Mouse (Mus musculus) spleen, adult 2 months (tissue): ENCODE measurements around the gene Tmem63b. TPM values are rescaled to one million over a fixed set of nuclear protein-coding genes. Genes with fewer than 3 reads are reported as not detected.
"Not testable (repeated sequence)": the region's sequence is repeated elsewhere in the genome, so short reads cannot be mapped to it uniquely, and the experiment has no call there.

Experiments
- DNase-seq, 2 experiments: peaks; one replicate each; pipeline versions ENCODE4 v3.0.0 to v3.0.0-alpha.2; 2012 to 2021; ENCODE audit warnings: low spot score in 2 of 2, low read depth in 1 of 2
- H3K27ac ChIP-seq: fragments of 200-500 bp; 2 replicates; pipeline ENCODE4 v1.5.1; 2012; ENCODE audit warnings: low read length, inconsistent platforms; ENCODE audit not compliant: insufficient read depth
- H3K27me3 ChIP-seq: fragments of 200-500 bp; 2 replicates; pipeline ENCODE4 v1.6.1; 2012; ENCODE audit warnings: mild to moderate bottlenecking, moderate library complexity, low read length, inconsistent platforms; ENCODE audit not compliant: control insufficient read depth, insufficient read depth
- H3K36me3 ChIP-seq: fragments of 200-500 bp; 2 replicates; pipeline ENCODE4 v1.6.1; 2012; ENCODE audit warnings: mild to moderate bottlenecking, low read length, inconsistent platforms; ENCODE audit not compliant: control insufficient read depth, insufficient read depth
- H3K4me1 ChIP-seq: fragments of 200-500 bp; 2 replicates; pipeline ENCODE4 v1.6.1; 2011; ENCODE audit warnings: inconsistent platforms; ENCODE audit not compliant: control insufficient read depth, insufficient read depth, insufficient read length
- H3K4me3 ChIP-seq: fragments of 200-500 bp; 2 replicates; pipeline ENCODE4 v1.5.1; 2011; ENCODE audit warnings: mild to moderate bottlenecking, inconsistent platforms; ENCODE audit not compliant: insufficient read depth, insufficient read length; ENCODE audit errors: extremely low read depth
- CTCF ChIP-seq: fragments of 200-500 bp; IDR thresholded peaks from 2 replicates; pipeline ENCODE4 v1.5.1; 2011; ENCODE audit warnings: mild to moderate bottlenecking, inconsistent platforms; ENCODE audit not compliant: insufficient read depth, insufficient read length, insufficient replicate concordance; ENCODE audit errors: extremely low read depth
- POLR2A ChIP-seq: fragments of 200-500 bp; IDR thresholded peaks from 2 replicates; pipeline ENCODE4 v1.6.1; 2011; ENCODE audit warnings: low read depth, low read length, inconsistent platforms
- WGBS: fragments of 180-500 bp; shearing (Covaris S2); methylation state at CpG from one replicate; pipeline ENCODE4 v1.1.7; 2018; 5-methylcytosine and 5-hydroxymethylcytosine counted together
- polyA plus RNA-seq: library from polyadenylated mRNA; depleted of rRNA; stranded (reverse); fragments of >200 nt; gene quantifications from 2 replicates; pipeline ENCODE4 v1.2.3, GENCODE M21; 2012

Tmem63b gene
- polyA plus RNA-seq, 1 experiment = 27.4 TPM

DNA sequence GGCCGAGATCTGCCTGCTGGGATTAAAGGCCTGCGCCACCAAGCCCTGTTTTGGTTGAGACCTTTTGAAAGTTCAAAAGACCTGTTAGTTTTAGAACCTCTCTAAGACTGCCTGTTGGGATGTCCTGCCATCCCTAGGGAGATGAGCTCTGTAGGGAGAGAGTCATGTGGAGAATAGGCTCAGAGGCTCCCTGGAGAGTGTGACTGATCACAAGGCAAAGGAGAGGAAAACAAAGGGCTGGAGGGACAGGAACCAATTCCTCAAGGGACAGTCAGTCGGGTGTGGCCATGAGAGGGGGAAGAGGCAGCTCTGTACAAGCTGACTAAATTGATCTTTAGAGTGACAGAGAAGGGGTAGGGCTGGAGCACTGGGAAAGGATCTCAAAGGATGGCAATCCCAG lies 58.5 kb downstream of the Tmem63b start:
- H3K4me3 ChIP-seq = no peak overlapping the region
- H3K27ac ChIP-seq = no peak overlapping the region
- H3K4me1 ChIP-seq = peaks cover 7% of the 10 kb centered on the region; the same call in 1 of the 2 replicates
- H3K27me3 ChIP-seq = no peaks in the 10 kb centered on the region
- TF ChIP-seq POLR2A = no peak
- TF ChIP-seq CTCF = no peak
- no peak for DNase-seq
- no peaks in the 10 kb centered on the region for H3K36me3 ChIP-seq
- WGBS = 39% methylated on average over 3 of the region's 3 CpGs

DNA sequence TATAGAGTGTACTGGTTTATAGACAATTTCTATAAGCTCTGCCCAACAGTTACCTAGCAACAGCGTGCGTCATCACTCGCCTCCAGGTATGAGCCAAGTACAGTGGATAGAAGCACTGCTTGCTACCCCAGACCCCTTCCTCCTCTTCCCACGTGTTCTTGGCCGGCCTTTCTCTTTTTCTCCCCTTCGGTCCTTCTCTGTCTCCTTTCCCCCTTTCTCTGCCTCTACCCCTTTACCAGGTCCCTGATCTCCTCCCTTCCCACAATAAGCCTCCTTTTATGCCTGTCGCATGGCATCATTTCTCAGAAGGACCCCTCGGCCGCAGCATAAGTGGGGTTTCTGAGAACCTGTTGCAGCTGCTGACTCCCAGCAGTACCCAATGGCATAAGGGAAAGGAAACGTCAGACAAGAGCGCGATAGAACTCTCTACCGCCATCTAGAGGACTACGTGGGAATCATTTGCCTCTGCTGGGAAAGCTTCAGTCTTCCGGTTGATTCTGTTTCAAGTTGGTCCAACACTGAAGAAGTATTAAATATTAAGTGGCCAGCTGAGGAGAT lies 60.0 kb downstream of the Tmem63b start:
- DNase-seq = peak; percentile 56 to 73

DNA sequence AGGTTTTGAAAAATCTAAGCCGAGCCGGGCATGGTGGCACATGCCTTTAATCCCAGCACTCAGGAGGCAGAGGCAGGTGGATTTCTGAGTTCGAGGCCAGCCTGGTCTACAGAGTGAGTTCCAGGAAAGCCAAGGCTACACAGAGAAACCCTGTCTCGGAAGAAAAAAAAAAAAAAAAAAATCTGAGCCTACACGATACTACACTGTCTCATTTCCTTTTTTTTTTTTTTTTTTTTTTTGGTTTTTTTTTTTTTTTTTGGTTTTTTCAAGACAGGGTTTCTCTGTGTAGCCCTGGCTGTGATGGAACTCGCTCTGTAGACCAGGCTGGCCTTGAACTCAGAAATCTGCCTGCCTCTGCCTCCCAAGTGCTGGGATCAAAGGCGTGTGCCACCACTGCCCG lies 63.3 kb downstream of the Tmem63b start:
- 68% methylated on average over 8 of the region's 8 CpGs for WGBS
- H3K4me3 ChIP-seq, H3K36me3 ChIP-seq, H3K27ac ChIP-seq, H3K27me3 ChIP-seq, H3K4me1 ChIP-seq, DNase-seq: not testable (repeated sequence)

More for the DNA sequence above, 60.0 kb downstream of the Tmem63b start:
- peaks cover 7% of the 10 kb centered on the region; the same call in 1 of the 2 replicates for H3K4me1 ChIP-seq
- 22% methylated on average over 15 of the region's 15 CpGs for WGBS
- H3K27me3 ChIP-seq = no peaks in the 10 kb centered on the region
- no peak overlapping the region for H3K27ac ChIP-seq
- TF ChIP-seq CTCF (peak; percentile 64; the same call in 1 of the 2 replicates), POLR2A (no peak)
- H3K36me3 ChIP-seq = no peaks in the 10 kb centered on the region
- no peak overlapping the region for H3K4me3 ChIP-seq

DNA sequence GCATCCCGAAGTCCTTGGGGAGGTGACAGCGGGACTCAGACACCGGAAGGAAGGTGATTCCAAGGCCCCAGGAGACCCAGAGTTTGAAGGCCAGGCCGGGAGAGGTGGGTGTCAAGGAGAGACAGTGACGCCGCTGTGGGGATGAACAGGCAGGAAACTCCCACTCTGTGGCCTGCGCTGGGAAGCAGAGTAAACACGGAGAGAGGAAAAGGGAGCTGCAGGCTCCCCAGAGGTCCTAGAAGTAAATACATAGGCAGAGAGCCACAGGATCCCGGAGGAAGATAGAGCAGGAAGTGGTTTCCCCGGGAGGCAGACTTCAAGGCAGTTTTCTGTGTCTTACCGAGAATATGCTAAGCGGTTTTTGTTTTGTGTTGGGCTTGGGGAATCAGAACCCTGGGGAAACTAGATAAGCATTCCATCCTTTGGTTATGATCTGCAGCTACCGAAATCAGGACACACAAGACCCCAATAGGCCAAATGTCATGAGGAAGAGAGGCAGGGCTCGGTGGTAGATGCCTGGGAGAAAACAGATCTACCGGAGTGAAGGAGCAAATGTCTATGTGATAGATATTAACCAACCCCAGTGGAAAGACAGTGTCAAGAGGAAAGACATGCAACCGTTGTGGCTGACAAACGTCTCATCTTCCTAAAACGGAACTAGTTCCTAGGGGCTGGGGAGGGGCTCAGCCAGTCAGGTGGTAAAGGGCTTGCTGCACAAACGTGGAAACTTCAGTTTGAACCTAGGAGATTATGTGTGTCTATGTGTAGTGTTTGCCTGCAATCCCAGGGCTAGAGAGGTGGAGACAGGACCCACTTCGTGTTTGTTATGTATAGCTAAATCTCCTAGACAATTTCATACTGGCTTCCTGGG lies 67.1 kb downstream of the Tmem63b start:
- WGBS = 2% methylated on average over 20 of the region's 20 CpGs
- H3K4me1 ChIP-seq = peaks cover 3% of the 10 kb centered on the region; the same call in 1 of the 2 replicates
- TF ChIP-seq CTCF (no peak), POLR2A (no peak)
- no peaks in the 10 kb centered on the region for H3K27me3 ChIP-seq
- H3K4me3 ChIP-seq = peak overlapping the region; percentile 37; the same call in 1 of the 2 replicates
- H3K36me3 ChIP-seq = no peaks in the 10 kb centered on the region
- no peak for DNase-seq
- peak overlapping the region; percentile 62 for H3K27ac ChIP-seq

DNA sequence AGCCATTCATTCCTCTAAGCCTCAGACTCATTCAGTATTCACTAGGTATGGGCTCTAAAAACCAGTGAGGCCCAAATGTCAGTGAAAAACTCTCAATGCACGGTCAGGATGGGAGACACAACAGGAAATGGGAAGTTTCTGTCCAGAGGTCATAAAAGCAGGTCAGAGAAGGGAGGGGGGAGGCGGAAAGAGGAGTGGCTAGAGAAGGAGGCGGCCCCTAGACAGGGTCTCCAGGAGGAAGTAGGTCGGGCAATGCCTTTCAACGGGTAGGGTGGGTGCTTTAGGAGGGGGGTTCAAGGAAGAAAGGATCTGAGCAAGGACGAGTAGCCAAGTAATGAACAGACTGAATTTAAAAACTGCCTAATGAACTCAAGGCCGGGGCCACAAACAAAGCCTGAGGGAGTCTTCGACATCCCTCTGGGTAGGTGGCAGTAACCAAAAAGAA lies 67.7 kb downstream of the Tmem63b start:
- Histone ChIP-seq H3K4me3 (peak overlapping the region; percentile 37; the same call in 1 of the 2 replicates), H3K36me3 (no peaks in the 10 kb centered on the region), H3K27ac (peak overlapping the region; percentile 62), H3K27me3 (no peaks in the 10 kb centered on the region), H3K4me1 (peaks cover 3% of the 10 kb centered on the region; the same call in 1 of the 2 replicates)
- TF ChIP-seq POLR2A (no peak), CTCF (no peak)
- 8% methylated on average over 8 of the region's 8 CpGs for WGBS
- DNase-seq = peak in 1 of 2 experiments; percentile 30

DNA sequence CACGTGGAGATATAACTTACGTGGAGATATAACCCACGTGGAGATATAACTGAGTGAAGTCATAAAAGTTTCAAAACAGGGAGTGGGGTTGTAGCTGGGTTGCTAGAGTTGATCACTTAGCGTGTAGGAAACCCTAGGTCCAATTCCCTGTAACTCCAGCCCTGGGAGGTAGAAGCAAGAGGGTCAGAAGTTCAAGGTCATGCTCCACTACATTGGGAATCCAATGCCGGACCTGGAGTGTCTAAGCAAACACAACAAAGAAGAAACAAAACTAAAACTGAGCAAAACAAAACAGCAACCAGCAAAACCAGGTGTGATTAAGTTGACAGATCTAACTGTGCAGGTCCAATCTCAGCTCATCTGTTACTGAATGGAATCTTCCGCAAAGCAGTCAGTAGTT lies 69.0 kb downstream of the Tmem63b start:
- Histone ChIP-seq H3K27me3 (no peaks in the 10 kb centered on the region), H3K4me1 (peaks cover 3% of the 10 kb centered on the region; the same call in 1 of the 2 replicates), H3K4me3 (no peak overlapping the region), H3K36me3 (no peaks in the 10 kb centered on the region), H3K27ac (no peak overlapping the region)
- TF ChIP-seq POLR2A = no peak
- 86% methylated on average over 6 of the region's 6 CpGs for WGBS
- DNase-seq = no peak

DNA sequence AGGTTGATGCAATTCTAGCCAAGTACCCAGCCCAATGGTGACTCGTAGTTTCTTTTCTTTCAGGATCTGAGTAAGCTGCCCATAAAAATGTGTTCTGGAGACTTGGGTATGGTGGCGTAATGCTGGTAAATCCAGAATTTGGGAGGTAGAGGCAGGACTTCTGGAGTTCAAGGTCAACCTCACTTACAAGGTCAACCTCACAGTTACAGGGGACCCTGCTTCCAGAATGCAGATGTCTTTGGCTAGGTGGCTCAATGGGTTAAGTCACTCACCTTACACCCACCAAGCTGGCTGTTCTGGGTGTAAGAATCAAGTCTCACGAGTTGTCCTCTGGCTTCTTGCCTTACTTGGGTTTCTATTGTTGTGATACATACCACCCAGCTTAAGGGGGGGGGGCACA lies 70.0 kb downstream of the Tmem63b start:
- WGBS = 78% methylated on average over 3 of the region's 3 CpGs
- no peak overlapping the region for H3K4me3 ChIP-seq
- H3K27me3 ChIP-seq = no peaks in the 10 kb centered on the region
- H3K27ac ChIP-seq = no peak overlapping the region
- no peak for DNase-seq
- H3K4me1 ChIP-seq = peaks cover 3% of the 10 kb centered on the region; the same call in 1 of the 2 replicates
- H3K36me3 ChIP-seq = no peaks in the 10 kb centered on the region
- TF ChIP-seq POLR2A = no peak
- TF ChIP-seq CTCF = no peak
